Mouse (Mus musculus) heart, adult 2 months (tissue): ENCODE measurements around the gene Bst2. TPM values are rescaled to one million over a fixed set of nuclear protein-coding genes. Genes with fewer than 3 reads are reported as not detected.
"Not testable (repeated sequence)": the region's sequence is repeated elsewhere in the genome, so short reads cannot be mapped to it uniquely, and the experiment has no call there.

Experiments used
- DNase-seq, 2 experiments: peaks; one replicate each; pipeline ENCODE4 v3.0.0; 2021
- H3K27ac ChIP-seq: fragments of 200-600 bp; 2 replicates; pipeline ENCODE4 v1.8.1; 2022
- H3K27me3 ChIP-seq: fragments of 200-500 bp; 2 replicates; pipeline ENCODE4 v1.6.1; 2012; ENCODE audit warnings: mild to moderate bottlenecking, low read length, inconsistent platforms, mixed read lengths; ENCODE audit not compliant: control insufficient read depth, insufficient read depth
- H3K36me3 ChIP-seq: fragments of 200-500 bp; 2 replicates; pipeline ENCODE4 v1.6.1; 2012; ENCODE audit warnings: low read length, inconsistent platforms; ENCODE audit not compliant: control insufficient read depth, insufficient read depth
- H3K4me1 ChIP-seq: fragments of 200-500 bp; 2 replicates; pipeline ENCODE4 v1.6.1; 2011; ENCODE audit warnings: low read length; ENCODE audit not compliant: control insufficient read depth, insufficient read depth
- H3K4me3 ChIP-seq: fragments of 200-600 bp; 2 replicates; pipeline ENCODE4 v1.8.1; 2022
- H3K79me2 ChIP-seq: fragments of 200-500 bp; replicated peaks from 2 replicates; pipeline ENCODE4 v1.6.1; 2012; ENCODE audit warnings: mild to moderate bottlenecking, inconsistent platforms, low read length, moderate library complexity, mixed read lengths; ENCODE audit not compliant: control insufficient read depth, insufficient read depth
- H3K9ac ChIP-seq: fragments of 200-500 bp; 2 replicates; pipeline ENCODE4 v1.6.1; 2012; ENCODE audit warnings: low read depth, mild to moderate bottlenecking, control low read depth, inconsistent platforms, low read length, mixed read lengths
- CTCF ChIP-seq: fragments of 200-600 bp; IDR thresholded peaks from 2 replicates; pipeline ENCODE4 v1.8.1; 2022; ENCODE audit warnings: antibody characterized with exemption, mild to moderate bottlenecking, moderate library complexity
- EP300 ChIP-seq: fragments of 200-500 bp; IDR thresholded peaks from 2 replicates; pipeline ENCODE4 v1.6.1; 2011; ENCODE audit warnings: low read depth, low read length, control low read depth; ENCODE audit not compliant: insufficient read depth
- POLR2A ChIP-seq: fragments of 200-500 bp; IDR thresholded peaks from 2 replicates; pipeline ENCODE4 v1.6.1; 2011; ENCODE audit warnings: mild to moderate bottlenecking, low read depth, low read length, control low read depth; ENCODE audit not compliant: insufficient read depth
- WGBS: fragments of 180-500 bp; shearing (Covaris S2); methylation state at CpG from one replicate; pipeline ENCODE4 v1.1.7; 2018; 5-methylcytosine and 5-hydroxymethylcytosine counted together
- intact Hi-C: fragments of 180-260 bp; cut with DNase I; formaldehyde crosslinking; loops from one replicate; pipeline ENCODE4 v1.15.1; 2025
- polyA plus RNA-seq: library from polyadenylated mRNA; depleted of rRNA; stranded (reverse); fragments of >200 nt; gene quantifications from 2 replicates; pipeline ENCODE4 v1.2.3, GENCODE M21; 2012
- total RNA-seq, 2 experiments: library from RNA; stranded (reverse); gene quantifications; 2 replicates each; pipeline ENCODE4 v1.2.3; 2021

Gene Bst2
- total and polyA plus RNA-seq, 3 experiments, result 17.4 to 85.9 (median 18.1) TPM

- intact Hi-C loops, H3K36me3 ChIP-seq, H3K9ac ChIP-seq, H3K79me2 ChIP-seq, H3K27ac ChIP-seq, H3K27me3 ChIP-seq, H3K4me1 ChIP-seq, H3K4me3 ChIP-seq: not testable (repeated sequence)
- WGBS, result 22% methylated on average over 10 of the region's 10 CpGs
- DNase-seq, result peak; percentile 59 to 67
- TF ChIP-seq EP300 (peak; percentile 65; the same call in 1 of the 2 replicates), CTCF (peak; percentile 76)
Observed at GRCm38 (mm10) chr8:71519037-71519825, 18.0 kb downstream of the Bst2 start.

DNA sequence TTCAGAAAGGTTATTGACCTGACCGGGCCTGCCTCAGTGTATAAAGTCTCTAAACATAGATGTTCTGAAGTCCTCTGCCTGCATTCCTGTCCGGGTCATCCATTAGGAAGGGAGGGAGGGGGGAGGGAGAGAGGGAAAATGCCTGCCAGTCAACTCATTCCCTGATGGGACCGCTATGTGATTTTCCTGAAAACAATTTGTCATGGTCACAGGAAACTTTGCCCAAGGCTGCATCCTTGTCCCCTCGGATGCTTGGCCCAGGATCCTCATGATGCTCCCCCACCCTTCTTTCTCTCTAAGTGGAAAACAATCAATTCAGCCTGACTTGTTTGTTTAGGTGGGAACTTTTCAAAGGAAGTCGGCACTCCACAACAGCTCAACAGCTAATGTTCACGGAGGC, 20.5 kb downstream of the Bst2 start:
- whole genome bisulfite sequencing, result 31% methylated on average over 6 of the region's 6 CpGs
- Histone ChIP-seq H3K9ac (no peak overlapping the region), H3K79me2 (no peaks in the 10 kb centered on the region), H3K27me3 (no peaks in the 10 kb centered on the region; the same call in 1 of the 2 replicates), H3K27ac (no peak overlapping the region), H3K36me3 (no peaks in the 10 kb centered on the region), H3K4me3 (no peak overlapping the region), H3K4me1 (peaks cover 1% of the 10 kb centered on the region; the same call in 1 of the 2 replicates)
- intact Hi-C loops, result no loop called here
- TF ChIP-seq POLR2A (no peak), CTCF (no peak), EP300 (no peak)
- no peak for DNase-seq

GRCm38 (mm10) chr8:71515043-71515442, 22.2 kb downstream of the Bst2 start:
- no peaks in the 10 kb centered on the region; the same call in 1 of the 2 replicates for H3K27me3 ChIP-seq
- no peak overlapping the region for H3K4me3 ChIP-seq
- H3K4me1 ChIP-seq, result no peaks in the 10 kb centered on the region
- intact Hi-C loops, result no loop called here
- H3K27ac ChIP-seq, result no peak overlapping the region
- H3K9ac ChIP-seq, result no peak overlapping the region
- DNase-seq, result no peak
- H3K36me3 ChIP-seq, result no peaks in the 10 kb centered on the region
- 83% methylated on average over 5 of the region's 5 CpGs for WGBS
- TF ChIP-seq CTCF, result peak; percentile 21
- no peak for TF ChIP-seq POLR2A
- H3K79me2 ChIP-seq, result no peaks in the 10 kb centered on the region

GRCm38 (mm10) chr8:71513018-71513754, 24.1 kb downstream of the Bst2 start:
- WGBS, result 45% methylated on average over 15 of the region's 15 CpGs
- H3K4me1 ChIP-seq, result no peaks in the 10 kb centered on the region
- no peak overlapping the region for H3K9ac ChIP-seq
- intact Hi-C loops, result no loop called here
- no peaks in the 10 kb centered on the region; the same call in 1 of the 2 replicates for H3K27me3 ChIP-seq
- no peak overlapping the region for H3K4me3 ChIP-seq
- H3K27ac ChIP-seq, result no peak overlapping the region
- H3K79me2 ChIP-seq, result no peaks in the 10 kb centered on the region
- no peak for DNase-seq
- TF ChIP-seq CTCF (peak; percentile 40), EP300 (no peak), POLR2A (no peak)
- H3K36me3 ChIP-seq, result no peaks in the 10 kb centered on the region

DNA sequence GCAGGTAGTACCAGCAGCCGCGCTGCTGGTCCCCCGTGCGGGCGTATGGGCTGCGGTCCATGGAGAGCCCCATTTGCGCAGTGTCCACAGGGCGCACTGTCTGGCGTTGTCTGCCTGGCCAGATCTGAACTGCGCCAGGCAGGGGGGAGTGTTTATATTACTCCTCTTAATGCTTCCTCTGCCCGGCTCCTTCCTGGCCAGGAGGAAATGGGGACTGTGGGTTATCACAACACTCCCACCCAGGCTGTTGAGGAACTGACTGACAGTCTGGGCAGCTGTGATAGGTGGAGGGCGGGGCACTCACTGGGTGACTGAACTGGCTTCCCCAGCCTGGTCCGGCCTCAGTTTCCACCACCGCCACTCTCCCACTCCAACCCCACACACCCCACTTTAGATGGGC, 25.6 kb downstream of the Bst2 start, which contains the start of gene Plvap:
Plvap (minus strand) TSS at position 109 of the 400 bp plus-strand sequence.
- H3K9ac ChIP-seq, result no peak within 1 kb of the TSS
- H3K36me3 ChIP-seq, result no peaks in the 10 kb centered on the region
- no peaks in the 10 kb centered on the region; the same call in 1 of the 2 replicates for H3K27me3 ChIP-seq
- H3K4me3 ChIP-seq, result no peak within 1 kb of the TSS
- no peak within 1 kb of the TSS for H3K27ac ChIP-seq
- no peak for TF ChIP-seq CTCF
- TF ChIP-seq EP300, result no peak
- TF ChIP-seq POLR2A, result no peak
- intact Hi-C loops, result no loop called here
- peaks cover 2% of the 10 kb centered on the region; the same call in 1 of the 2 replicates for H3K4me1 ChIP-seq
- no peaks in the 10 kb centered on the region for H3K79me2 ChIP-seq
- peak in 1 of 2 experiments; percentile 31 for DNase-seq
- WGBS, result 24% methylated on average over 14 of the region's 14 CpGs

- H3K4me3 ChIP-seq, result no peak overlapping the region
- H3K27me3 ChIP-seq, result no peaks in the 10 kb centered on the region; the same call in 1 of the 2 replicates
- intact Hi-C loops, result no loop called here
- peaks cover 2% of the 10 kb centered on the region; the same call in 1 of the 2 replicates for H3K4me1 ChIP-seq
- 70% methylated on average over 2 of the region's 2 CpGs for WGBS
- no peaks in the 10 kb centered on the region for H3K36me3 ChIP-seq
- no peak for TF ChIP-seq EP300
- no peak for TF ChIP-seq POLR2A
- H3K9ac ChIP-seq, result no peak overlapping the region
- no peaks in the 10 kb centered on the region for H3K79me2 ChIP-seq
- no peak for DNase-seq
- no peak overlapping the region for H3K27ac ChIP-seq
Observed at GRCm38 (mm10) chr8:71509316-71509715, 27.9 kb downstream of the Bst2 start.
